Mouse (Mus musculus) neural tube, embryonic 12.5 days (tissue): Measurements from ENCODE around the gene Chd5. TPM values are rescaled to one million over a fixed set of nuclear protein-coding genes. Genes with fewer than 3 reads are reported as not detected.

ENCODE experiments used
- ATAC-seq: fragments of 200-750 bp; cut with Nextera tagmentation; 2 replicates; pipeline ENCODE4 v1.8.0; 2017; ENCODE audit warnings: low read depth, mild to moderate bottlenecking, moderate TSS enrichment, moderate library complexity; ENCODE audit not compliant: low FRiP score
- H3K27ac ChIP-seq: fragments of 300-500 bp; sonication (generic); 2 replicates; pipeline ENCODE4 v1.5.1; 2016
- H3K27me3 ChIP-seq: fragments of 300-500 bp; sonication (generic); replicated peaks from 2 replicates; pipeline ENCODE4 v1.6.1; 2016; ENCODE audit warnings: mild to moderate bottlenecking
- H3K36me3 ChIP-seq: fragments of 300-500 bp; sonication (generic); 2 replicates; pipeline ENCODE4 v1.6.1; 2016; ENCODE audit warnings: mild to moderate bottlenecking
- H3K4me1 ChIP-seq: fragments of 300-500 bp; sonication (generic); 2 replicates; pipeline ENCODE4 v1.6.1; 2016
- H3K4me2 ChIP-seq: fragments of 300-500 bp; sonication (generic); replicated peaks from 2 replicates; pipeline ENCODE4 v1.6.1; 2016; ENCODE audit warnings: mild to moderate bottlenecking
- H3K4me3 ChIP-seq: fragments of 300-500 bp; sonication (generic); 2 replicates; pipeline ENCODE4 v1.5.1; 2016
- H3K9ac ChIP-seq: fragments of 300-500 bp; sonication (generic); 2 replicates; pipeline ENCODE4 v1.6.1; 2016; ENCODE audit warnings: mild to moderate bottlenecking
- H3K9me3 ChIP-seq: fragments of 300-500 bp; sonication (generic); 2 replicates; pipeline ENCODE4 v1.6.1; 2016; ENCODE audit warnings: mild to moderate bottlenecking
- WGBS: fragments of 180-500 bp; shearing (Covaris S2); methylation state at CpG from one replicate; pipeline ENCODE4 v1.1.7; 2016; 5-methylcytosine and 5-hydroxymethylcytosine counted together
- polyA plus RNA-seq: library from polyadenylated mRNA; unstranded; fragments of >200 nt; fragmentation: Nextera tagmentation; extraction: Ambion mirVana; gene quantifications from 2 replicates; pipeline ENCODE4 v1.2.1, GENCODE M21; 2016

Chd5 gene
- polyA plus RNA-seq, 1 experiment from 2014 or later = 6.1 TPM

DNA sequence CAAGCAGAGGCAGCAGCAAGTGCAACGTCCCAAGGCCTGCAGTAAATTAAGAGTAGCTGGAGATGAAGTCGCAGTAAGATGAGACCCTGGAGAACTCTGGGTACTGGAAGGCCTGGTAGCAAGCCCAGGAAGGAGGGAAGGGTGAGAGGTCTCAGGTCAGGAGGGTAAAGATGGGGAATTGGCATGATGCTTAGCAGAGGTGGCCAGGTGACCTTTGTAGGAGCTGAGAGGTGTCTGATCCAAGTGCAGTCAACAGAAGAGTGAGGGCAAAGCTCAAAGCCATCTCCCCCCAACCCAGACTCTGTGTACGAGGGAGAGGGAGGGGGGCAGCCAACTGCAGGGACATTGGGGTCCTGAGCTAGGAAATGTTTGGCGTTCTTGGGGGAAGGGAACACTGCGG, 17.0 kb upstream of the Chd5 start:
- Histone ChIP-seq H3K4me3 (no peak overlapping the region), H3K27me3 (peaks cover 26% of the 10 kb centered on the region), H3K9ac (no peak overlapping the region), H3K27ac (no peak overlapping the region), H3K4me2 (no peak overlapping the region), H3K9me3 (no peaks in the 10 kb centered on the region), H3K36me3 (no peaks in the 10 kb centered on the region), H3K4me1 (peaks cover 9% of the 10 kb centered on the region)
- ATAC-seq = no peak
- 75% methylated on average over 5 of the region's 5 CpGs for WGBS

DNA sequence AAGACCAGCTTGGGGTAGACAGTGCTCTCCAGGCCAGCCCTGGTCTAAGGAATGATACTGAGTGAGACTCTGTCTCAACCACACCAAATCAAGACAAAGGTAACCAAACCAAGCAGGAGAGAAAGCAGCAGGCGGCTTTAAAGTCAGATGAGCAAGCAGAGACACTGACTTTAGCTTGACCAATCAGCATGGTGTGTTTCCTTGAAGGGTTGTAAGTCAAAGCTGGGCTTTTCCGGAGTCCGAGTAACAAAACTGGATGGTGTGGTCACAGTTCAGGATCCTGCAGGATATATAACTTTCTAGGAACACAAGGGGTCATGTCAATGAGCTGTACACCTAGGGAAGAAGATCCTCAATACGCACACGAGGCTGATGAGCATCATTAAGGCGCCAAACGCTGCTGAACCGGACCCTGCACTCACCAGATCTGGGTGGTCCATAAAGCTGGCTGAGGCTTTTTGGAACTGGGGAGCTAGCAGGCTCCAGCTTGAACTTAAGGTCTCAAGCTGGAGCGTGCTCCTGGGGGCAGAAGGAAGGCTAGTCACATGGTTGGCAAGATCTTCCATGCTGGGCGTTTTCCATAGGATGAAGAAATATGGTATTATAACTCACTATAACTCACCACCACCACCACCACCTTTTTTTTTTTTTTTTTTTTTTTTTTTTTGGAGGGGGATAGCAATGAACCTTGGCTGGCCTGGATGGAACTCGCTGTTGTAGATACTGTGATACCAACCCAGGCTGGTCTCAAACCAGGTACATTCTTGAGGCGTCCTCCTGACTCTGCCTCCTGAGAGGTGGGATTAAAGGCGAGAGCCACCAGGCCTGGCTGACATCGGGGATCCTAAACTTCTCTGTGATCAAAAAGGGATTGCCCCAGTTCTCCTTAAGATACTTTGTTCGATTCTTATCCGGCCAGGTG, 13.5 kb upstream of the Chd5 start:
- no peaks in the 10 kb centered on the region for H3K9me3 ChIP-seq
- H3K27ac ChIP-seq = no peak overlapping the region
- 55% methylated on average over 16 of the region's 16 CpGs for WGBS

DNA sequence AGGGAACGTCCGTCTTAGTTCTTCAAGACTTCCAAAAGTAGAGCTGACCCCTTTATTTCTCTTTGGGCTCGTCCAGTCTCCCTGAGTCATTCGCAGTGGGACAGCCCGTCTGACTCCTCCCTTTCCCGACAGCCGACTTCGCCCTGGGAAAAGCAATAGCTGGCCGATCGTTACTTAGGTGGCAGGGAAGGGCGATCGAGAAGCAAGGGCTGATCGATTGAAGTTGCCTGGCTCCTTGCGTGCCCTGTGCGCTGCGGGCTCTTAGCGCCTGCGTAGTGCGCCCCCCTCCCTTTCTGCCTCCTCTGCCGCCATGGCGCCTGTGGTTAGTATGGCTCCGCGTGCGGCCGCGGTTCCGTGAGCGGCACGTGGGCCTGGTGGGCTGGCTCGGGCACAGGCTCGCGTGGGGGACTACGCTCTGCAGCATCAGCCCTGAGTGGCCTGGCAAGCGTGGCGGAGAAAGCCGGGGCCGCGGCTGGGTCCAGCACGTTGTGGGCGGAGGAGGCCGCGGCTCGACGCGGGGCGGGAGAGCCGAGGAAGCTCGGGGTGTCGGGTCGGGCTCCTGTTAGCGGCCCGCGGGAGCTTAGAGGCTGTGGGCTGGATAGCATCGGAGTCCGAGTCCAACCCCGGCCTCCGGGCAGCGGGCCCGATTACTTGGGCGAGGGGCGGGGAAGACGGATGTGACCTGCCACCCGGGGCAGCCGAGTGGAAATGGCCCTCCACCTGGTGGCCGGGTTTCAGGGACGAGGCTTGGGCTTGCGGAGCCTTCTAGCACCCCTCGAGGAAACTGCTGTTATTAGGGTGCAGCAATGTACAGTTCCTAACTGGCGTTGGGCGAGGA, 12.7 kb upstream of the Chd5 start, which contains the start of gene Rpl22:
Rpl22 (plus strand) TSS at position 169 of the 838 bp plus-strand sequence.
- no peaks in the 10 kb centered on the region for H3K27me3 ChIP-seq
- peak within 1 kb of the TSS; percentile 96 for H3K4me3 ChIP-seq

More for the DNA sequence above, 13.5 kb upstream of the Chd5 start:
- peak overlapping the region; percentile 84 for H3K4me2 ChIP-seq
- no peak for ATAC-seq
- H3K27me3 ChIP-seq = no peaks in the 10 kb centered on the region
- peaks cover 14% of the 10 kb centered on the region for H3K4me1 ChIP-seq
- peaks cover 17% of the 10 kb centered on the region for H3K36me3 ChIP-seq
- no peak overlapping the region for H3K9ac ChIP-seq
- peak overlapping the region; percentile 96; the same call in 1 of the 2 replicates for H3K4me3 ChIP-seq

DNA sequence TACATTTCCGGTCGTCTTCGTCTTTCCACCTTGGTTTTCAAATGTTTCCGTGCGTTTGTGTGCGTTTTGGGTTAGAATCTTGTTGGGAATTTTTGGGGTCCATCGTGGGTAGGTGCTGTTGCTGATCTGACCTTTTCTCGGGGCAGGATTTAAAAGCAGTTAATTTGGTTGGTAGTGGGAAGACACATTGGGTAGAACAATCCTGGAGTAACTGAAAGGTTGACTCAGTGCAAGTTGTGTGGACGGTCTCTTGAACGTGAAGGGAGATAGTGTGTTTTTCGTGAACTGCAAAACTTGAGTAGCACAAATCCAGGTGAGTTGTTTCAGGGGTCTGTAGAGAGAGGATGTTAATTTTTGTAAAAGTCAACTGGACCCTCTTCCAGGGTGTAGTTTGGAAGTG, 11.9 kb upstream of the Chd5 start:
- Histone ChIP-seq H3K9ac (peak overlapping the region; percentile 91), H3K27ac (no peak overlapping the region)
- WGBS = 1% methylated on average over 11 of the region's 11 CpGs

More for the DNA sequence above, 12.7 kb upstream of the Chd5 start, which contains the start of gene Rpl22:
- peak within 1 kb of the TSS; percentile 84 for H3K4me2 ChIP-seq
- no peaks in the 10 kb centered on the region for H3K9me3 ChIP-seq
- WGBS = under 1% methylated on average over 66 of the region's 70 CpGs
- peak within 1 kb of the TSS; percentile 91 for H3K9ac ChIP-seq
- peak; percentile 94 for ATAC-seq
- H3K4me1 ChIP-seq = peaks cover 14% of the 10 kb centered on the region
- H3K27ac ChIP-seq = no peak within 1 kb of the TSS
- H3K36me3 ChIP-seq = peaks cover 26% of the 10 kb centered on the region

DNA sequence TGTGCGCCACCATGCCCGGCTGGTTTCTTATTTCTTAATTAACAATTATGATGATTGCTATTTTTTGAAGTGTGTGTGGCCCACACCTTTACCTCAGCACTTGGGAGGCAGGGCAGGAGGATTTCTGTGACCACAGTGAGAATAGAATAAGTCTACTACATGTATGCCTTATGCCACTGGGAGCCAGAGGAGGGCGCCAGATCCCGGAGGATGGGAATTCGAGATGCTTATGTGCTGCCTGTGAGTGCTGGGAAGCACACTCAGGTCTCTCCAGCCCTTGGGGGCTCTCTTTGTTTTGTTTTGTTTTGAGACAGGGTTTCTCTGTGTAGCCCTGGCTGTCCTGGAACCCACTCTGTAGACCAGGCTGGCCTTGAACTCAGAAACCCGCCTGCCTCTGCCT, 9.8 kb upstream of the Chd5 start:
- Histone ChIP-seq H3K4me1 (peaks cover 14% of the 10 kb centered on the region), H3K9me3 (no peaks in the 10 kb centered on the region), H3K27me3 (no peaks in the 10 kb centered on the region), H3K4me3 (no peak overlapping the region), H3K36me3 (peaks cover 55% of the 10 kb centered on the region), H3K4me2 (no peak overlapping the region), H3K9ac (no peak overlapping the region), H3K27ac (no peak overlapping the region)
- WGBS = 82% methylated on average over 6 of the region's 6 CpGs
- no peak for ATAC-seq

More for the DNA sequence above, 11.9 kb upstream of the Chd5 start:
- no peaks in the 10 kb centered on the region for H3K27me3 ChIP-seq
- no peak for ATAC-seq
- peak overlapping the region; percentile 96 for H3K4me3 ChIP-seq
- H3K4me1 ChIP-seq = peaks cover 14% of the 10 kb centered on the region
- H3K9me3 ChIP-seq = no peaks in the 10 kb centered on the region
- H3K36me3 ChIP-seq = peaks cover 34% of the 10 kb centered on the region
- H3K4me2 ChIP-seq = peak overlapping the region; percentile 84

DNA sequence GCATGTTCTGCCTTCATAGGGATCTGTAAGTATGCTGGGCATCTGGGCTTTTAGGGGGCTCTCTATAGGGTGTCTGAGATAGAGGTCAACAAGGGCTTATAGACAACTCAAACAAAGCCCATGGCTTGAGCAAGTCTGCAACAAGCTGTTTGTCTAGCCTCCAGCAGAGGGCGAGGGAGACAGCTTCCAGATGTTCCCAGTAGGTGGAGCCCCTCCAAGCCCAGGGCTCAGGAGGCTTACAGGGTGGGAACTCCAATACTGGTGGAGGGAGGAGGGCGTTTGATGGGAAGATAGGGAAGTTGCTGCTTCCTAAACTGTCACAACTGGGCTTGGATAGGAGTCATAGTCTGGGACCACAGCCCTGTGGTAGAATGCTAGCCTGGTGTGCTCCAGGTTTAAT, 5.5 kb upstream of the Chd5 start:
- no peak overlapping the region for H3K9ac ChIP-seq
- peaks cover 71% of the 10 kb centered on the region for H3K36me3 ChIP-seq
- no peaks in the 10 kb centered on the region for H3K4me1 ChIP-seq
- peak; percentile 42; the same call in 1 of the 2 replicates for ATAC-seq
- peaks cover 11% of the 10 kb centered on the region; the same call in 1 of the 2 replicates for H3K27me3 ChIP-seq
- H3K27ac ChIP-seq = no peak overlapping the region
- no peak overlapping the region for H3K4me3 ChIP-seq
- 49% methylated on average over 2 of the region's 2 CpGs for WGBS
- no peak overlapping the region for H3K4me2 ChIP-seq
- H3K9me3 ChIP-seq = no peaks in the 10 kb centered on the region

DNA sequence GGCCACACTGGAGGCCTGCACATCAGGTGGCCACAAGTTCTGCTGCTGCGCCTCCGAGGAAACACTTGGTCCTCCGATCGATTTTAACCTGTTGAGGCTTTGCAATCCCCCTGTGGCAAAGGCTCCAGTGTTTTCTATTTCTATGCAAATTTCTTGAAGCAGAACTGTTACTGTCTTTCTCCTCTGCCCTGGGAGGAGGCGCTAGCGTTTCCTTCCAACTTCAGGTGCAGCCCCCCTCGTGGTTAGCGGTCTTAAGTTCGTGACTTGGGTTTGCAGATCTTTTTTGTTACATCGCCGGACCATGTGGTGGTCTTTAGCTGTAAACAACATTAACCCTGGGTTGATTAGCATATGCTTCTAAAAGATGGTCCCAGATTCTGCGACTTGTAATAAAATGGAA, 4.9 kb upstream of the Chd5 start:
- Histone ChIP-seq H3K4me3 (no peak overlapping the region), H3K4me2 (no peak overlapping the region), H3K9ac (no peak overlapping the region), H3K27me3 (peaks cover 17% of the 10 kb centered on the region), H3K36me3 (peaks cover 68% of the 10 kb centered on the region), H3K4me1 (no peaks in the 10 kb centered on the region), H3K9me3 (no peaks in the 10 kb centered on the region), H3K27ac (no peak overlapping the region)
- 95% methylated on average over 12 of the region's 12 CpGs for whole genome bisulfite sequencing
- no peak for ATAC-seq

DNA sequence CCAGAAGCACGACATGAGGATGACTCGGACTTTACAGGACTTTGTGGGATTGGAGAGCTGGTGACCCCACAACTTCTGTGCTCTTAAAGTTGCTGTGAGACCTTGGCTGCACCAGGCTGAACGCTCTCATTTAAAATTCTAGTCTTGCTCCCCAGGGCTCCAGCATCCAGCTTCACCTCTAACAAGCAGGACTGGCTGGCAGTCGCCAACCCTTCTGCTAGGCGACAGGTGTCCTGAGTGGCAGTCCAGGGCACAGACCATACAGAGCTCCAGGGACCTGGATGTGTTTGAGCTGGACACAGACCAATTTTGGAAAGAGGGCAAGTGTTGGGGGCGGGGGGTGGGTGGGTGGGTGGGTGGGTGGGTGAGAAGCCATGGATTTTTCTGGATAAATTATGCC, 679 bp upstream of the Chd5 start:
- peaks cover 51% of the 10 kb centered on the region for H3K27me3 ChIP-seq
- 27% methylated on average over 6 of the region's 6 CpGs for WGBS
- no peak for ATAC-seq

DNA sequence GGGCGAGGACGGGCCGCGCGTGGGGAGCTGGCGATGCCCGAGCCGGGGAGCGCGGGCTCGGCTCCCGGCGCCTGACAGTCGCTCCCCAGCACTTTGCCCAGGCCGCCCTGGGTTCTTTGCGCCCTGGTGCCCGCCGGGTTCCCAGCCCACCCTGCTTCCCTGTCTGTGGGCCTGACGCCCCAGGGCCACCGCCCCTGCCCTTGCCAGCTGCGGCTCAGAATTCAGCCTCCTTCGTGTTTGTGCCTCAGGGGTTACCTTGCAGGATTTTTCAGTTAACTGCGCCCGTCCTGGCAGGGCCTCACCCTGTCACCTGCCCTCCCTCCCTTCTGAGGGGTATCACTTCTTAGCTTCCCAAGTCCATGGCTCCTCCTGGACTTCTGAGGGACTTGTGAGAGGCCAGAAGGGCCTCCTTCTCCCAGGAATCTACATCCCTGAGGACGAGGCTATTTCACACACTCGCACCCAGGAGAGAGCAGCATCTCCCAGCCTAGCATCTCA, 891 bp downstream of the Chd5 start:
- H3K27me3 ChIP-seq = peaks cover 51% of the 10 kb centered on the region
- H3K9ac ChIP-seq = peak overlapping the region; percentile 73
- peak overlapping the region; percentile 64 for H3K4me3 ChIP-seq
- H3K9me3 ChIP-seq = no peaks in the 10 kb centered on the region
- 0 out of 2 replicates have a peak, but pooled peaks have one; percentile 3 for ATAC-seq
- peaks cover 10% of the 10 kb centered on the region for H3K36me3 ChIP-seq
- H3K27ac ChIP-seq = no peak overlapping the region
- H3K4me1 ChIP-seq = peaks cover 14% of the 10 kb centered on the region
- WGBS = 2% methylated on average over 26 of the region's 26 CpGs
- peak overlapping the region; percentile 99 for H3K4me2 ChIP-seq

More for the DNA sequence above, 679 bp upstream of the Chd5 start:
- Histone ChIP-seq H3K4me2 (peak overlapping the region; percentile 99), H3K36me3 (peaks cover 26% of the 10 kb centered on the region), H3K4me3 (no peak overlapping the region), H3K27ac (no peak overlapping the region), H3K9me3 (no peaks in the 10 kb centered on the region), H3K4me1 (peaks cover 14% of the 10 kb centered on the region), H3K9ac (no peak overlapping the region)

DNA sequence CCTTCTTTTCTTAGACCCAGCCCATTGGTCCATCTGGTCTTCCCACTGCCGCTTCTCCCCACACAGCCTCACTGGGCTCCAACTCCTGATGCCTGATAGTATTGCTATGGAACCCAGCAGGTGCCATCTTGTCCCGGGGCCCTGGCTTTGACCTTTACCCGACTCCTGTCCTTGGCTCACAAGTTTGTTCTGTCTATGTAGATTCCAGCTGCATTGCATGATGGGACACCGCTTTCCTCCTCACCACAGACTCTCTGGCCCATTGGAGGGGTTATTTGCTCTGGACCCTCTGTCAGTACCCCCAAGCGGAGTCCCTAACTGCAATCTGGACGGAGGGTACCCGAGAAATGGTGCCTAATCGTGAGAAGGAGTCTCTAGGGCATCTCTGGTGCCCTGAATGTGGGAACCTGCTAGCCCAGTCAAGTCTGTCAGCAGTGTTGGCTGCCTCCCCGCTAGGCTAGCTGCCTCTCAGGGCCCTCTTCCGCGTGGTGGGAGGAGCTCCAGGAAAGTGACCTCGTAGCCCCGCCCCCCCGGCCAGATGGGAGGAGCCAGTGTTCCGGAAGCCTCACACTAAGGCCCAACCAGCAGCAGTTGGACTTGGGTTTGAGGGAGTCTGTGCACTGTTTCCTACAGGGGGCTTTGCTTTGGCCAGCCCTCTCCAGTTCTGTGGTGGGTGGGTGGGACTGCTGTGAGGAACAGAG, 2.3 kb downstream of the Chd5 start:
- H3K4me1 ChIP-seq = peaks cover 14% of the 10 kb centered on the region
- no peak for ATAC-seq
- no peaks in the 10 kb centered on the region for H3K9me3 ChIP-seq
- H3K36me3 ChIP-seq = no peaks in the 10 kb centered on the region
- WGBS = 34% methylated on average over 15 of the region's 15 CpGs
- no peak overlapping the region for H3K4me2 ChIP-seq
- no peak overlapping the region for H3K9ac ChIP-seq
- no peak overlapping the region for H3K27ac ChIP-seq
- peaks cover 54% of the 10 kb centered on the region for H3K27me3 ChIP-seq
- H3K4me3 ChIP-seq = no peak overlapping the region

DNA sequence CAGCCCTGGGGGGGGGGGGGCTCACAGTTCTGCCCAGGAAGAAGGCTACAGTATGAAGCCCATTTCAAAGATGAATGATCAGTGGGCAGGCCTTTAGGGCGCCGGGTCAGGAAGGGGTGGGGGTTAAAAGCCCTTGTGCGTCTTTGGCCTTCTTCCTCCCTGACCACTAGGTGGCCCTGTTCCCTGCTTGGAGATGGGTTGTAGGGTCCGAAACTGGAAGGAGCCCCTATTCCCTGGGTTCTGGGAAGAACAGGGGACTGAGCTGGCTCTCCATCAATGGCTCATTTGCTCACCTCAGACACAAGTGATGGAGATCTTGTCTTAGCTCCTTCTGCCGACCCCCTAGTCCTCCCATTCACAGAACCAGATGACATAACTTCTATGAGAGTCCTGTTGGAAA, 4.8 kb downstream of the Chd5 start:
- no peak overlapping the region for H3K4me3 ChIP-seq
- H3K27me3 ChIP-seq = peaks cover 54% of the 10 kb centered on the region
- no peak for ATAC-seq
- no peak overlapping the region for H3K4me2 ChIP-seq
- H3K4me1 ChIP-seq = peaks cover 14% of the 10 kb centered on the region
- H3K36me3 ChIP-seq = no peaks in the 10 kb centered on the region
- H3K9ac ChIP-seq = no peak overlapping the region
- H3K9me3 ChIP-seq = no peaks in the 10 kb centered on the region
- WGBS = 24% methylated on average over 5 of the region's 5 CpGs
- no peak overlapping the region for H3K27ac ChIP-seq
